Mouse (Mus musculus) gastrocnemius, postnatal 36 days (tissue): ENCODE measurements around the gene Pik3ap1. TPM values are rescaled to one million over a fixed set of nuclear protein-coding genes. Genes with fewer than 3 reads are reported as not detected.
"Not testable (repeated sequence)": the region's sequence is repeated elsewhere in the genome, so short reads cannot be mapped to it uniquely, and the experiment has no call there.

Source experiments
- DNase-seq, 2 experiments: peaks; one replicate each; pipeline ENCODE4 v3.0.0; 2022
- intact Hi-C: fragments of 180-260 bp; cut with DNase I; formaldehyde crosslinking; loops from one replicate; pipeline ENCODE4 v1.15.1; 2025
- total RNA-seq, 2 experiments: library from RNA; stranded (reverse); gene quantifications; 2 replicates each; pipeline ENCODE4 v1.2.3; 2021

The Pik3ap1 gene
- total RNA-seq, 2 experiments from 2014 or later, result 0.61 to 0.69 TPM

GRCm38 (mm10) chr19:41335721-41336120 is 49.2 kb downstream of the Pik3ap1 start:
- no peak for DNase-seq
- intact Hi-C loops, result no loop called here

GRCm38 (mm10) chr19:41332986-41333385 is 51.9 kb downstream of the Pik3ap1 start:
- intact Hi-C loops, result no loop called here
- no peak for DNase-seq

DNA sequence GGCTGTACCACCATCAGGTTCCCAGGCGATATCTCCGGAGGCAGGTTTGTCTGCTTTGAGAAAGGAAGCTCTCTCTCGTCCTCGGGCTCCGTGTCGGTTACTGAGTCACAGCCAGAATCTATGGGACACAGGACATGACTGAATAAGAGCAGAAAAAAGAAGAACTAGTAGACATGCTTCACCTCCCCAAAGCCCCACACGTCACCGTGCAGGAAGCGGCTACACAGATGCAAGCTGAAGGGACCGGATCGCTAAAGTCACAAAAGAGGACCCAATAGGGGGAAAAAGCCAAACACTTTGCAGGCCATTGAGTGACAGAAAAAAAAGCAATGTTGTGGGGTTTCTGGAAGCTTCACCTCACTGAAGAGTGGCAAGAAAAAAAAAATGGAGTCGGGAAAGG is 52.7 kb downstream of the Pik3ap1 start:
- intact Hi-C loops, result no loop called here
- no peak for DNase-seq

DNA sequence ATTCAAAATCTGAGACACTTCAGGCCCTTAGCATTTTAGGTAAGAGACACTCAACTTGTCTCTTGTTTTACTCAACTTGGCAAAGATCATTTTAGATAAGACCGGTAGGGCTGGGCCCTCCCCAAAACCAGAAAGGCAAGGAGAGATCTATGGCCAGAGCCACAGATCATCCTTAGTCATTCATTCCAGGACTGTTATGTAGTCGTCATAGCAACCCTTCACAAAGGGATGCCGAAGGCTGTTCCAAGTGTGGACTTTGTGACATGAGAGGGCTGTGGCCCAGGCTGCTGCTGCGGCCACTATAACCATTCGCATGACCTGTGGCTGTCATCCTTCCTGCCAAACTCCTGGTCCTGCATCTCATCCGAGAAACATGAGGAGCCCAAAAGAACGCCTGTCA is 54.5 kb downstream of the Pik3ap1 start:
- no peak for DNase-seq
- intact Hi-C loops, result no loop called here

- intact Hi-C loops, result no loop called here
- DNase-seq, result no peak
Measured at GRCm38 (mm10) chr19:41329961-41330360, 54.9 kb downstream of the Pik3ap1 start.

DNA sequence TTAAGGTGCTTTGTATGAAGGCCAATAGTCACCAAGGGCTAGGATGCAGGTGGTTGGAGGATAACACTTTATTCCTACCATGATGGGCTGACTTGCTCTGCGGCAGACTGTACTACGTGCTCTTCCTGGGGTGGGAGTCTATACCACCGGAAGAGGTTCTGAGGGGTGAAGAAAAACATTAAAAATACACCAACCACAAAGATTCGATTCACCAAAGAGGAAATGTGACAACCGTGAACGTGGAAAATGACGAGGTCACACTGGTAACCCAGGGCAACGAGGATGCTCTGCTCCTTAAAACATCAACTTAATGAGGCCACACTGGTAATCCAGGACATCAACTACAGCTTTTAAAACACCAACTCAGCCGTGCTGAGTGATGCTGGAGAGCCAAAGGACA is 56.2 kb downstream of the Pik3ap1 start:
- intact Hi-C loops, result no loop called here

DNA sequence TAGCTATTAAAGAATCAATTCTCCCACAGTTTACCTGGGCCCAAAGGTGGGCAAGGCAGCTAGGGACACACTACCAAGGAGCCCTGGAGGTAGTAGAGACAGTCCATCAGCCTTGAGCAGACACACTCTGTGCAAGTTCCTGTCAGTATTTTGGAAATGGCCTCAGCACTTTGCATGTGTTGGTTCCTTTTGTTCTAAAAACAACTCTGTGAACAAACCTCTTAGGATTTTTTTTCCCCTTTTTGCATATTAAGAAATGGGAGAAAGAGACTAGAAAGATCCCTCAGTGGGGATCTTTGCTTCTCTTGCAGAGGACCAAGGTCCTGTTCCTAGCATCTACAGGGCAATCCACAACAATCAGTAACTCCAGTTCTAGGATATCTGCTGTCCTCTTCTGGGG is 61.1 kb downstream of the Pik3ap1 start:
- no peak for DNase-seq
- intact Hi-C loops, result no loop called here

More for the DNA sequence above, 56.2 kb downstream of the Pik3ap1 start:
- no peak for DNase-seq

DNA sequence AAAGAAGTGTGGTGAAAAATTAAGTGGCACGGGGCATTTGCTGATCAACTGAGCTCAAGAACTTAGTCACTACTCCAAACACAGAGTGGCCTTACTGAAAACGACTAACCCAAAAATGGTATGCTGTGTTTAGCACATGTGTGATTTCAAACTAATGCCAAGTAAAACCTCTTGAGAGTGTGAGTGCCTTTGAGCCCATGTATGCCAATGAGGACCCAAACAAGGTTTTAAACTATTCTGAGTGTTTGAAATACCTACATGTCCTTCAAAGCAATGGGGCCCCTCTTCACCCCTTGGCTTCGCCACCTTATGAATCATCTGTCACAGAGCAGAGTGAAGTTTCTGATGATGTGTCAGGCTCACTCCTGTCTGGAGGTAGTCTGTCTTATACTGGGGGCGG is 61.8 kb downstream of the Pik3ap1 start:
- no peak for DNase-seq
- intact Hi-C loops, result no loop called here

- intact Hi-C loops, result no loop called here
- DNase-seq, result no peak
Measured at GRCm38 (mm10) chr19:41321149-41321548, 63.8 kb downstream of the Pik3ap1 start.

DNA sequence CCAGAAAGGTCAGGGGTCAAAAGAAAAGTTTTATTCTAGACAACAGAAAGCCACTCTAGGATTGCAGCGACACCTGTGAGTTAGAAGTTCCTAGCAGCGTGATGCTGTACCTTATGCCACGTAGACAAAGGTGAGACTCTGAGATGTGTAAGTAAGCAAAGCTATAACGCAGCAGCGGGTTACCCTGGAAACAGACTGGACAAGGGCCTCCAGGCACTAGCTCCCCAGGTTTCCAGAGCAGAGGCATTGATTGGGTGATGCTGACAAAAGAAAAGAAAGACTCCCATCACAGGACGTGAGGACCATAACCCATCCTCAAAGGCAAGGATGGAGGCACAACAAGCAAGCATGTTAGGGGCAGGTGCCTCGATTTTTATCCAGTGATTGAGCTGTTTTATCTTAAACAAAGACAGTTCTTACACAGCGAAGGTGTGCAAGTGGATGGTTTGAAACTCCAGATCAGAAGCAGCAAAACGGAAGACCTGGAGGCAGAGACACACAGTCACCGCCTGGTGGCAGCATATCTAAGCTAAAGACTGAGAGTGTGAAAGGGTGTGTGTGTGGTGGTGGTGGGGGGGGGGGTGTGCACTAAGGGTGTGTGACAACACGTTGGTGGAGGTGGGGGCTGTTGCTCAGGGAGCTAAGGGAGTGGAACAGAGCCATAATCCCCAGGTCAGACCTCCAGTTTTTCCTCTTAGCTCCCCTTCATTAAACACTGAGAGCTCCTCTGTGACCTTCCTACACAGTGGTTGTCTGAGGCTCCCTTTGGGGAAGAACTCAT is 67.4 kb downstream of the Pik3ap1 start:
- intact Hi-C loops, result loop anchor here (5.0 to 10.0 kb wide), 3 partner anchors 160 to 445 kb away; no protein-coding TSS in a partner anchor
- no peak for DNase-seq

GRCm38 (mm10) chr19:41314696-41315095 is 70.2 kb downstream of the Pik3ap1 start:
- intact Hi-C loops, result loop anchor here (5.0 to 10.0 kb wide), 3 partner anchors 163 to 448 kb away; no protein-coding TSS in a partner anchor
- DNase-seq, result no peak

DNA sequence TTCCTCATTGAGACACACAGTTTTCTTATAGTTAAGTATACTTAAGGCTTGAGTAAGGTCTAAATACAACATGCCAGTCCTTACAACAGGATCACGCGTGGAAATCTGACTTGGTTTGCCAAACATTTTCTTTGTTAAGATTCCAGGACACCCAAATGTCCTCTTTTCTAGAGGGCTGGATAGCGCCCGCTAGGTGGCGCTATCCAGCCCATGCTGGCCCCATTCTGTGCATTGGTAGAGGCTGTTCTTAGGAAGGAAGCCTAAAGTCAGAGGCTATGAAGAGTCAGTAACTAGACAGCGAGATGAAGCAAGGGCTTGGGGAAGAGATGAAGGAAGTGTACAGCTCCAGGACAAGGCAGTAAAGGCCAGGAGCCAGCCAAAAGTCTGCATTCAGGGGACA is 71.2 kb downstream of the Pik3ap1 start:
- intact Hi-C loops, result loop anchor here (10.0 kb wide), 1 partner anchor 321 kb away; no protein-coding TSS in a partner anchor
- DNase-seq, result no peak

- intact Hi-C loops, result loop anchor here (10.0 kb wide), 1 partner anchor 322 kb away; no protein-coding TSS in a partner anchor
- not testable (repeated sequence) for DNase-seq
Measured at GRCm38 (mm10) chr19:41312587-41312986, 72.3 kb downstream of the Pik3ap1 start.

GRCm38 (mm10) chr19:41312027-41312426 is 72.9 kb downstream of the Pik3ap1 start:
- no peak for DNase-seq
- intact Hi-C loops, result loop anchor here (10.0 kb wide), 1 partner anchor 323 kb away; no protein-coding TSS in a partner anchor

DNA sequence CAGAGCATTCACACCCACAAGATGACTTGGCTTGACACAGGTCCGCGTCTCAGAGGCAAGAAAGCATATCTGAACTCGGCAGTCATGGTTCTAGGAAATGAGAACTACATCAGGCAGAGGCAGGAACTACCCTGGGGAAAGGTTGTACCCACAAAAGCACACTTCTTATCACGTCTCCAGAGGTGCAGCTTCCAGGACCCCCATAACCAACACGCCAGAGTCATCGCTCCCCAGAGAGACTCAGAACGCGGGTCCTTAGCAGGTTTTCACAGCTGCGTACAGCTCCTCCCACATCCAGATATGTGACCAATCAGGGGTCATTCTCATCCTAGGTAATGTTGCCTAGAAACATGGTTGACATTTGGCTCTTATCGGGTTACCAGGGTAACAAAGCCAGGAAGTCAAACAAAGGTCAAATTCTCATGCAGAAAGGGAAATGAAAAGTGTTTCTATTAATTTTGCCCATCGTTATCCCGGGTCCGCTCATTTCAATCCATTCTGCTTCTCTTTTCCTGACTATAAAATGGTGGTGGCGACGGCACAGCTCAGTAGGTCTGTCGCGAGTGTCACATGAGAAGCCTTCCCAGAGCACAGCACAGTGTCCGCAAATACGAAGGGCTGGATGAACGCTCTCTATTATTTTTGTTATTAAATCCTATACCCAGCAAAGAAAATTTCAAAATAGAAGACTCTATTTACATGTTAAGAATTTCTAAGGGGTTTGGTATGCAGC is 73.8 kb downstream of the Pik3ap1 start:
- intact Hi-C loops, result loop anchor here (10.0 kb wide), 1 partner anchor 324 kb away; no protein-coding TSS in a partner anchor
- no peak for DNase-seq

DNA sequence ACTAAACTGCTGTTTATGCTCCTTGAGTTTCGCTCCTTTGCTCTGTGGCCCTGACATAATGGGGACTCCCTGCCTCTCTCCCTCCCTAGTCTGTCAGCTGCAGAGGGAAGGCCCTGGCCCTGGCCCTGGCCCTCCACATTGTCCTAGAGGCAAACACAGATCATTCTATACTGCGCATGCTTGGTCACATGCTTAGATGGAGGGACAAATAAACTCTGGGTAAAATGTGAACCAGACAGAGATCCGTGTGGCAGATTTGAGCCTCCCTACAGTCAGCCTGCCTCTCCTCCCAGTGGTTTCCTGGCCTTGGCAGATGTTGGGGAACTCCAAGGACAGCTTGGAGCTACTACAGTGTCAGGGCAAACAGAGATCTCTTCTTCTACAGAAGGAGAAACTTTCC is 81.0 kb downstream of the Pik3ap1 start:
- no peak for DNase-seq
- intact Hi-C loops, result no loop called here

GRCm38 (mm10) chr19:41303433-41303832 is 81.5 kb downstream of the Pik3ap1 start:
- intact Hi-C loops, result no loop called here
- DNase-seq, result no peak

- intact Hi-C loops, result no loop called here
- no peak for DNase-seq
Measured at GRCm38 (mm10) chr19:41301856-41302255, 83.0 kb downstream of the Pik3ap1 start.

GRCm38 (mm10) chr19:41299446-41299845 is 85.5 kb downstream of the Pik3ap1 start:
- intact Hi-C loops, result no loop called here
- DNase-seq, result no peak

DNA sequence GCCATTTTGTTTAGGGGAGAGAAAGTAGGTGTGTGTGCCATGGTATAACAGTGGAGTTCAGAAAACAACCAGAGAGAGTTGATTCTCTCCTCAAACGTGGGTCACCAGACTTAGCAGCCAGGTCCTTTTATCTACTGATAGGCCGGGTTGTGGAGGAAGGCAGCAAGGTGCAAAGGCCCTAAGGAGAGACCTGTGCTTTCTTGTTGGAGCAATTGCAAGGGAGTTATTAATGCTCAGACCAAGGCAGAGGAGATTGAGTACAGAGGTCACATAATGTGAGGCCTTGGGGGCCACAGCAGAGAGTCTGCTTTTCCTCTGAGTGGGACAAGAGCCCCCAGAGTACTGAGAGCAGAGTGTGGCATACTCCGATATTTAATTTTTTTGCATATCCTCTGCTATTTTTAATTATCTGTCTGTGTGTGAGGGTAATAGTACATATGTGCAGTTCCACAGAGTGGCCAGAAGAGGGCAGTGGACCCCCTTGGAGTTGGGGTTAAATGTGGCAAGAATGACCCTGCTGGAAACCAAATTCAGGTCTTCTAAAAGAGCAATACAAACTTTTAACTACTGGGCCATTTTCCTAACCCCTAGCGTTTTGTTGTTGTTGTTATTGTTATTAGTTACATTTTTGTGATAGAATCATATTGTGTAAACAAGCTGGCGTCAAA is 93.8 kb downstream of the Pik3ap1 start:
- DNase-seq, result no peak
- intact Hi-C loops, result no loop called here

DNA sequence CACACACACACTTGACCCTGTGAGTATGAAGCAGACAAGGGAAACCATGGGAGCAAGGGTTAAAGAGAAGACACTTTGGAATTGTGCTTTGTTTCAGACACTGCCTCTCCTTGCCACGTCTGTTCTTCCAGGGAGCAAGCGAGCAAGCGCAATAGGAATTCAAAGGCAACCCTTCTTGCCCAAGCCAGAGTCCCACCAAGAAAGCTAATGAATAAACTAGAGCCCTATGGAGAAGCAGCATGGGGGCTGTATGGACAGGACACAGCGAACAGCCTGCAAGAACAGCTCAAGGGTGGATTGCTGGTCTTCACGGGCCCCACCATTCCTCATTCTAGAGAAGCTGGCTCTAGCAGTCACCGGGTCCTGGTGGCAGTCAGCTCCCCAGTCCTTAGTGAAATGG is 96.3 kb downstream of the Pik3ap1 start:
- DNase-seq, result no peak
- intact Hi-C loops, result no loop called here
